Mouse (Mus musculus): ENCODE data around the gene Dclk1. TPM values are rescaled to one million over a fixed set of nuclear protein-coding genes. Genes with fewer than 3 reads are reported as not detected.

The Dclk1 gene
- 5.0 and 5.5 TPM in 2 replicates for polyA plus RNA-seq (2012; rRNA removed; ENCODE audit: low replicate concordance)

GRCm38 (mm10) chr3:55241730-55242421 lies at the start of gene Dclk1:
Dclk1 (plus strand) TSS chr3:55242364.

GRCm38 (mm10) chr3:55472110-55472509 lies 229.9 kb downstream of the Dclk1 start, which contains the start of gene Gm21954:
Gm21954 (minus strand) TSS chr3:55472210.

Other genes with a start within 250 kb of the Dclk1 start
- gene Ccna1, start 186.9 kb upstream of the Dclk1 start, polyA plus RNA-seq (2012; rRNA removed; ENCODE audit: low replicate concordance), result not detected in 2 replicates
- gene Spg20, start 130.3 kb upstream of the Dclk1 start, polyA plus RNA-seq (2012; rRNA removed; ENCODE audit: low replicate concordance), result 13.2 and 13.3 TPM in 2 replicates
- gene Ccdc169, start 105.0 kb upstream of the Dclk1 start, polyA plus RNA-seq (2012; rRNA removed; ENCODE audit: low replicate concordance), result 0.07 TPM in 1 of 2 replicates, not detected in the other
- 0.11 and 0.20 TPM in 2 replicates for gene Sohlh2, start 60.3 kb upstream of the Dclk1 start, polyA plus RNA-seq (2012; rRNA removed; ENCODE audit: low replicate concordance)
- not detected in 2 replicates for gene Gm21954, start 229.8 kb downstream of the Dclk1 start, polyA plus RNA-seq (2012; rRNA removed; ENCODE audit: low replicate concordance)